Mouse (Mus musculus) heart, adult 2 months (tissue): ENCODE data around the gene Insm1.

ENCODE experiments used
- CTCF ChIP-seq: fragments of 200-600 bp; IDR thresholded peaks from 2 replicates; pipeline ENCODE4 v1.8.1; 2022; ENCODE audit warnings: antibody characterized with exemption, mild to moderate bottlenecking, moderate library complexity
- EP300 ChIP-seq: fragments of 200-500 bp; IDR thresholded peaks from 2 replicates; pipeline ENCODE4 v1.6.1; 2011; ENCODE audit warnings: low read depth, low read length, control low read depth; ENCODE audit not compliant: insufficient read depth
- POLR2A ChIP-seq: fragments of 200-500 bp; IDR thresholded peaks from 2 replicates; pipeline ENCODE4 v1.6.1; 2011; ENCODE audit warnings: mild to moderate bottlenecking, low read depth, low read length, control low read depth; ENCODE audit not compliant: insufficient read depth

GRCm38 (mm10) chr2:146220591-146221075 lies 1.1 kb upstream of the Insm1 start:
- TF ChIP-seq CTCF: no peak
- TF ChIP-seq EP300: no peak
- TF ChIP-seq POLR2A: no peak
